Mouse (Mus musculus): ENCODE results near the gene Zfp398. TPM values are rescaled to one million over a fixed set of nuclear protein-coding genes. Genes with fewer than 3 reads are reported as not detected.

Zfp398 gene
- total RNA-seq, 1 experiment from 2014 or later = 33.1 TPM

DNA sequence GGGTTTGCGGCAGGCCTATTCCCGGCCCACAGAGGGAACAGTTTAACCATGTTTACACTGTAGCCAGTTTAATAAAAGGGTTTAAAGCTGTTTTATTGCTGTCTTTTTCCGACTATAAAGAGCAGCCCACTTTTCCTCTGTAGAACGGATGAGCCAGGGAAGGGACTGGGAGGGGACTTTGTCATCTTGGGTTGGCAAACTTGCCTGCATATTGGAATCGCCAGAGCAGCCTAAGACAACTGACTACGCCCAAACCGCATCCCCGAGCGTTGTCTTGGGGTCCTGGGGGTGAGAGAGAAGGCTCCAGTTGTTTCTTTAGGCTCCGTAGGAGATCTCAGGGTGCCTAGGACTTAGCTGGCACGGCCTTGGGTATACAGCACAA is 42.7 kb downstream of the Zfp398 start:
- ATAC-seq (ENCODE audit: extremely low read depth, insufficient number of reproducible peaks, low FRiP score, poor library complexity, severe bottlenecking) = no peak

GRCm38 (mm10) chr6:47878593-47878992 is 43.1 kb downstream of the Zfp398 start:
- no peak for ATAC-seq (ENCODE audit: extremely low read depth, insufficient number of reproducible peaks, low FRiP score, poor library complexity, severe bottlenecking)

- ATAC-seq (ENCODE audit: extremely low read depth, insufficient number of reproducible peaks, low FRiP score, poor library complexity, severe bottlenecking) = no peak
These were observed 43.7 kb downstream of the Zfp398 start for GRCm38 (mm10) chr6:47879049-47879716.

DNA sequence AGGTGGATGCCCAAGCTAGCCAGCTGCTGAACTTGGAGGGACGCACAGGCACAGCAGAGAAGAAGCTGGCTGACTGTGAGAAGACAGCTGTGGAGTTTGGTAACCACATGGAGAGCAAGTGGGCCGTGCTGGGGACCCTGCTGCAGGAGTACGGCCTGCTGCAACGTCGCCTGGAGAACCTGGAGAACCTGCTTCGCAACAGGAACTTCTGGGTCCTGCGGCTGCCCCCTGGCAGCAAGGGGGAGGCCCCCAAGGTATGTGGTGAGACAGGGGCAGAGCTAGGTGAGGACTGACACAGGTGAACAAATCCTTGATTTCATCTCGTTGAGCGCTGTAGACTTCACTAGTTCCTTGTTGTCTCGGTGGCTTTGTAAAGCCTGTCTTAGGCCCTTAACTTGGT is 44.7 kb downstream of the Zfp398 start:
- ATAC-seq (ENCODE audit: extremely low read depth, insufficient number of reproducible peaks, low FRiP score, poor library complexity, severe bottlenecking) = no peak

- no peak for ATAC-seq (ENCODE audit: extremely low read depth, insufficient number of reproducible peaks, low FRiP score, poor library complexity, severe bottlenecking)
These were observed 53.4 kb downstream of the Zfp398 start for GRCm38 (mm10) chr6:47888812-47889383.

- no peak for ATAC-seq (ENCODE audit: extremely low read depth, insufficient number of reproducible peaks, low FRiP score, poor library complexity, severe bottlenecking)
These were observed 64.0 kb downstream of the Zfp398 start for GRCm38 (mm10) chr6:47899416-47899815.

DNA sequence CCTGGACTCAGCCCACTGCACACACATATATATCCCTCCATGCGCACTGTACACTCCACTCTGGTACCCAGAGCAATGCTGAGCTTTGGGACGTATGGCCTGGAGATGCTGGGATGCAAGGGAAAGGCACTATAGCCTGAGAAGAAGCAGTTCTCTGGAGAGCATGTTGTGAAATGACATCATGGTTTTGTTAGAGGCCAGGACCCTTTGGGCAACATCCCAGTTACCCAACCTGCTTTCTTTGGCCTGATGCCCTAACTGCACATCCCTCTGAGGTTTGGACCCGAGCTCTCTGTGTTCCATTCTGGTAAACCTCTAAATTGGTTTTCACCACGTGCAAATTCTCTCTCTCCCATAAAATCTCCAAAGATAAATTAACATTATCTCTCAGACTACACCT is 68.1 kb downstream of the Zfp398 start:
- no peak for ATAC-seq (ENCODE audit: extremely low read depth, insufficient number of reproducible peaks, low FRiP score, poor library complexity, severe bottlenecking)

DNA sequence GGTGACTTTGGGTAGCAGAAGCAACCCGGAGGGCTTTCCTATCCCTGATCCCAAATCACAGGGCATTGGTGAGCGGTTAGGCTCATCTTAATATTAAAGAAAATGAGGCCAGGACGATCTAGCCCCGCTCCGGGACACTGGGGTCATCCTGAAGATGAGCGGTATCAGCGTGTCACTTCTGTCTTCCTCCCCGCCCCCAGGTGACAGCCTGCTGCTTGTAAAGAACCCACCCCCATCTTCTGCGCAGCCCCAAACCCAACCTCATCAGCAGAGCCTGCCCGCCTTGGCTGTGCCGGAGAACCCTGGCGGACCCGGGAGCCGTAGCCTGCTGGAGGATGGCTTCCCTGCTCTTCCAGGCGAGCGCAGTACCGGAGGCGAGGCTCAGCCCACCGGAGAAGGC is 68.9 kb downstream of the Zfp398 start:
- no peak for ATAC-seq (ENCODE audit: extremely low read depth, insufficient number of reproducible peaks, low FRiP score, poor library complexity, severe bottlenecking)

DNA sequence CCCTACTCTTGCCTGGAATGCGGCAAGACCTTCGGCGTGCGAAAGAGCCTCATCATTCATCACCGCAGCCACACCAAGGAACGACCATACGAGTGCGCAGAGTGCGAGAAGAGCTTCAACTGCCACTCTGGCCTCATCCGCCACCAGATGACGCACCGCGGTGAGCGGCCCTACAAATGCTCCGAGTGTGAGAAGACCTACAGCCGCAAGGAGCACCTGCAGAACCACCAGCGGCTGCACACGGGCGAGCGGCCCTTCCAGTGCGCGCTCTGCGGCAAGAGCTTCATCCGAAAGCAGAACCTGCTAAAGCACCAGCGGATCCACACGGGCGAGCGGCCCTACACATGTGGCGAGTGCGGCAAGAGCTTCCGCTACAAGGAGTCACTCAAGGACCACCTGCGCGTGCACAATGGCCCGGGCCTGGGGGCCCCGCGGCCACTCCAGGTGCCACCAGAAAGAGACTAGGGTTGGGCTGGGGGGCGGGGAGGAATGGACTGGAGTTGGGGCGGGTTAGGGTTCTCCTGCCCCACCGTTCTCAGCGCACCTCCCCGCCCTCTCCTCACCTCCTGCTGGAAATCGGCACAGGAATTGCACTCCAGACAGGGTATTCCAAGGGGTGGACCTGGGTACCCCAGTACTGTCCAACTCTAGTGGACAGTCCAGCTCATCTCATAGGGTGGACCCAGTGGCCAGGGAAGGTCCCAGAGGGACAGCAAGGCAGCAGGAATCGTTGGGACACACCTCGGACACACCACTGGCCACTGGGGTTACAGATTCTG is 69.6 kb downstream of the Zfp398 start:
- ATAC-seq (ENCODE audit: extremely low read depth, insufficient number of reproducible peaks, low FRiP score, poor library complexity, severe bottlenecking) = no peak

DNA sequence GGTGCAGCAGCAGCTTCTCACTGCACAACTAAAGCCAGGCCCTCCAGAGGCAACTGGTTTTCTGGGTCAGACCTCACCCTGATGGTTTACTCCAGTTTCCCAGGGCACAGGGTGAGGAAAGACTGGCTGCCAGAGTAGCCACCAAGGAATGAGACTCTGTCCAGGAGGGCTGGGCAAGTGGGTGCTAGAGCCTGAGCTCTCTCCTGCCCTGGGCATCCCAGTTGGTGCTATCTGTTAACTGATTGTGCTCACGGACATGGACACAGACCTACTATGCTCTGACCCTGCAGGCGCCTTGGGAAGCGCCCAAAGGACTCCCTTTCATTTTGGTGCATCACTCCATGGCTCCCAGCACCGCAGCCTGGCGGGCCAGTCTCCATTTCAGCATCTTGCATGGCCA is 70.9 kb downstream of the Zfp398 start:
- no peak for ATAC-seq (ENCODE audit: extremely low read depth, insufficient number of reproducible peaks, low FRiP score, poor library complexity, severe bottlenecking)

- ATAC-seq (ENCODE audit: extremely low read depth, insufficient number of reproducible peaks, low FRiP score, poor library complexity, severe bottlenecking) = no peak
These were observed 73.5 kb downstream of the Zfp398 start for GRCm38 (mm10) chr6:47909007-47909406.

DNA sequence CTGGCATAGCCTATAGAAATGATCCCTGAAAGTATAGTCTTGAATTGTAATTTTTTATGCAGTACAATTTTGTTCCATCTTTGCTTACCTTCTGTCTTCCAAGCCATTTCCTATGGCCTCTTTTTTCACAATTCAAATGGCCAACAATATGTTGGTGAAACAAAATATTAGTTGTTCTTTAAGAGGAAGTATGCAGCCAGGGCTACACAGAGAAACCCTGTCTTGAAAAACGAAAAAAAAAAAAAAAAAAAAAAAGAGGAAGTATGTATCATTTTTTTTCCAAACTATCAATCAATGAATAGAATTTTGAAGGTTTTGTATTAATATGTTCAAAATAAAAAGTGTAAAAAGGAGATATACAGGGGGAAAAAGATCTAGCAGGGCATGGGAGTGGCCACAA is 76.2 kb downstream of the Zfp398 start:
- no peak for ATAC-seq (ENCODE audit: extremely low read depth, insufficient number of reproducible peaks, low FRiP score, poor library complexity, severe bottlenecking)

GRCm38 (mm10) chr6:47912991-47913390 is 77.5 kb downstream of the Zfp398 start:
- no peak for ATAC-seq (ENCODE audit: extremely low read depth, insufficient number of reproducible peaks, low FRiP score, poor library complexity, severe bottlenecking)

DNA sequence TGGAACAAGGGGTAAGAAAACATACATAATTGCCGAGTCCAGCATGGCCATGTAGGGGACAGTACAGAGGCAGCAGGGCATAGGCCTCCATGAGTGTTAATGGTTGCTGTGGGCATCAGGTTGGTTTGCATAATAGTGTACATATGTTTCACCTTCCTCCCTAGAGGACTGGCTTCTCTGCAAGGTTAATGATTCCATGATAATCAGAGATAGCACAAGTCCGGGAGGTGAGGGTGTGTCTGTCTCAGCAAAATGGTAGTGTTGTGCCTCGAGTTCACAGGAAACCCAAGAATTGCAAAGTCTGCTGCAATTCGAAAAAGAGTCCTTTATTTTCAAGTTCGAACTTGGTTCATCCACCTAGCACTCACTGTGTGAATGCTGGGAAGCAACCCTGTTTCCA is 81.6 kb downstream of the Zfp398 start:
- no peak for ATAC-seq (ENCODE audit: extremely low read depth, insufficient number of reproducible peaks, low FRiP score, poor library complexity, severe bottlenecking)

DNA sequence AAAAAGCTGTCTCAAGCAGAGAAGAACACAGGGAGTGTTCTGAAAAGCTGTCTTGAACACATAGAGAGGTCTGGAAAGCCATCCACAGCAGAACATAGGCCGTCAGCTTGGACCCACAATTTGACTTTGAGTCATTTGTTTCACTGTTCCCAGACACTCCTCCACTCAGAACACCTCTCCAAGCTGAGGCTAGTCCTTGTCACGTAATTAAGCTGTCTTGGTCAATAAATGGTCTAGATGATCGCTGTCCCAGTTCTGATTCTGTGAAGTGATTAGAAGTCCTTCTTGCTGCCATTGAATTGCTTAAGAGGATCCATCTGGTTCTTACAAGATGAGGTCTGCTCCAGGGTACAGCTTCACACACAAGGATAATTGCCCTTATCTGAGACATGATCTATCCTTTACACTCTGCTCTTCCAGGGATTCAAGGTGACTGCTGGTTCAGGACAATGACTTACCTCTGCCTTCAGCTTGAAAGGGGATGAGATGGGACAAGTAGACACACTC is 83.4 kb downstream of the Zfp398 start:
- ATAC-seq (ENCODE audit: extremely low read depth, insufficient number of reproducible peaks, low FRiP score, poor library complexity, severe bottlenecking) = no peak

- ATAC-seq (ENCODE audit: extremely low read depth, insufficient number of reproducible peaks, low FRiP score, poor library complexity, severe bottlenecking) = no peak
These were observed 84.4 kb downstream of the Zfp398 start for GRCm38 (mm10) chr6:47919646-47920446.

GRCm38 (mm10) chr6:47920447-47921340 is 85.2 kb downstream of the Zfp398 start, which contains the start of gene Zfp212:
Zfp212 (plus strand) TSS chr6:47920476.
- peak; percentile 93 for ATAC-seq (ENCODE audit: extremely low read depth, insufficient number of reproducible peaks, low FRiP score, poor library complexity, severe bottlenecking)

Data from neutrophil, adult 5-6 weeks (primary cell).